In genomic region chr3:103494043-103494442, GRCm38 (mm10) we compare ENCODE assay signal across 25 mouse cellular contexts.
A peak's percentile ranks its signal among the peaks of the same experiment; 100 is the strongest.
DNase-seq lines count a peak whose midpoint lies in the region; ATAC-seq lines count a peak whose summit lies in the region.
"Had no signal": no experiment of that assay in that cellular context is flagged by ENCODE, and none has a peak within 500 bp of the region (broad histone marks: within the 10 kb centered on the region; RNA-seq: fewer than 3 reads in every experiment).

No protein-coding gene starts in this region.

- H3K9me3 ChIP-seq in intestine, embryonic 15.5 days, result no peaks in the 10 kb centered on the region
- H3K9me3 ChIP-seq: forebrain, embryonic 12.5 days; heart, embryonic 13.5 days; limb, embryonic 10.5 days; liver, embryonic 15.5 days; lung, embryonic 15.5 days had no signal

- no peaks in the 10 kb centered on the region for H3K4me1 ChIP-seq in intestine, embryonic 15.5 days (replicated peaks)
- H3K4me1 ChIP-seq: heart, embryonic 13.5 days; liver, embryonic 15.5 days; lung, embryonic 15.5 days had no signal

- no peak overlapping the region for H3K27ac ChIP-seq in intestine, embryonic 15.5 days
- H3K27ac ChIP-seq: forebrain, embryonic 12.5 days; heart, embryonic 13.5 days; hindbrain, embryonic 14.5 days; limb, embryonic 10.5 days; liver, embryonic 15.5 days; lung, embryonic 15.5 days had no signal

- peak; percentile 62; the same call in 1 of the 2 replicates for ATAC-seq in intestine, embryonic 15.5 days
- peak; percentile 64 for ATAC-seq in neutrophil, adult 5-6 weeks (ENCODE audit: extremely low read depth, insufficient number of reproducible peaks, low FRiP score, poor library complexity, severe bottlenecking)
- ATAC-seq: inflammation-experienced regulatory T-cells, adult 6 months; midbrain, embryonic 16.5 days had no signal

- no peak overlapping the region for H3K4me2 ChIP-seq in intestine, embryonic 15.5 days (replicated peaks)
- H3K4me2 ChIP-seq: forebrain, embryonic 12.5 days; heart, embryonic 13.5 days; hindbrain, embryonic 14.5 days; liver, embryonic 15.5 days; lung, embryonic 15.5 days had no signal

- no peak overlapping the region for H3K9ac ChIP-seq in intestine, embryonic 15.5 days
- H3K9ac ChIP-seq: forebrain, embryonic 12.5 days; heart, embryonic 13.5 days; hindbrain, embryonic 14.5 days; liver, embryonic 15.5 days; lung, embryonic 15.5 days had no signal

- intact Hi-C loops in heart, postnatal 25 days (cut with DNase I), result no loop called here

- WGBS in intestine, embryonic 15.5 days, result 77% methylated on average over 3 of the region's 3 CpGs

- no peak overlapping the region for H3K4me3 ChIP-seq in intestine, embryonic 15.5 days (replicated peaks)
- H3K4me3 ChIP-seq: forebrain, embryonic 12.5 days; heart, embryonic 13.5 days; limb, embryonic 10.5 days; liver, embryonic 15.5 days; lung, embryonic 15.5 days; myocyte had no signal

- no peaks in the 10 kb centered on the region for H3K36me3 ChIP-seq in intestine, embryonic 15.5 days
- H3K36me3 ChIP-seq: forebrain, embryonic 12.5 days; heart, embryonic 13.5 days; limb, embryonic 10.5 days; liver, embryonic 15.5 days; lung, embryonic 15.5 days had no signal

- DNase-seq in CD4-positive, CD25-positive, alpha-beta regulatory T cell, adult 2 months (ENCODE audit: low read depth, low spot score), result peak; percentile 11
- DNase-seq in CD8-positive naive resting alpha-beta T cell, adult 2 months (ENCODE audit: low read depth in 2 of 2, low spot score in 2 of 2), result peak; percentile 21 to 36
- no peak for DNase-seq in heart, postnatal 4 days
- no peak for DNase-seq in heart, postnatal 25 days (ENCODE audit: low spot score)
- no peak for DNase-seq in layer of hippocampus, postnatal 36 days
- DNase-seq: adrenal gland, postnatal 36 days; B cell, adult 2 months; cerebellum, adult 9-11 months; heart, postnatal 14 days; kidney, adult 9 months; kidney, postnatal 25 days; layer of hippocampus, adult 9-11 months; liver; lung, postnatal 36 days had no signal

- no peaks in the 10 kb centered on the region for H3K27me3 ChIP-seq in intestine, embryonic 15.5 days (replicated peaks)
- H3K27me3 ChIP-seq: forebrain, embryonic 12.5 days; heart, embryonic 13.5 days; liver, embryonic 15.5 days; lung, embryonic 15.5 days had no signal

Comparison
In these comparisons a context has a peak if more than half of its experiments do, and no peak if none do; other contexts are left out.
1. DNase-seq: peak in CD4-positive, CD25-positive, alpha-beta regulatory T cell, adult 2 months (single experiment) and CD8-positive naive resting alpha-beta T cell, adult 2 months (2 of 2); none in heart, postnatal 4 days (single experiment), heart, postnatal 25 days (single experiment) and layer of hippocampus, postnatal 36 days (0 of 2).